In genomic region chr8:72295679-72296078, GRCm38 (mm10) we compare ENCODE assay signal across 7 mouse cellular contexts. TPM values are rescaled to one million over a fixed set of nuclear protein-coding genes. Genes with fewer than 3 reads are reported as not detected.
DNase-seq lines count a peak whose midpoint lies in the region; ATAC-seq and TF ChIP-seq lines count a peak whose summit lies in the region.

No protein-coding gene starts in this region.

- TF ChIP-seq CTCF in left cerebral cortex, adult 2 months (IDR thresholded peaks at IDR 0.05) = no peak

- intact Hi-C loops in left cerebral cortex, adult 2 months (cut with DNase I) = no loop called here

- peak overlapping the region; percentile 1; the same call in 1 of the 2 replicates for H3K4me3 ChIP-seq in brown adipose tissue, adult 24 weeks (ENCODE audit: insufficient read depth, low read depth, low read length)
- H3K4me3 ChIP-seq in left cerebral cortex, adult 2 months = no peak overlapping the region

- H3K4me1 ChIP-seq in brown adipose tissue, adult 24 weeks (ENCODE audit: control insufficient read depth, insufficient read depth, insufficient read length, low read length) = peaks cover 26% of the 10 kb centered on the region

- DNase-seq in frontal cortex, postnatal 14 days (ENCODE audit: low spot score in 2 of 2) = peak; percentile 65 to 70
- DNase-seq in induced T-regulatory cell, adult 2 months (ENCODE audit: low read depth) = peak; percentile 81
- DNase-seq in left cerebral cortex, adult 2 months (ENCODE audit: extremely low spot score in 1 of 2, low spot score in 2 of 2) = peak; percentile 32
- peak; percentile 88 for DNase-seq in lung, postnatal 14 days
- DNase-seq in skeletal muscle tissue, adult 2 months (ENCODE audit: low read depth, low spot score) = peak; percentile 98

- H3K27ac ChIP-seq in brown adipose tissue, adult 24 weeks (replicated peaks; ENCODE audit: low read depth, low read length) = peak overlapping the region; percentile 99
- H3K27ac ChIP-seq in left cerebral cortex, adult 2 months = peak overlapping the region; percentile 71

- peak; percentile 83 for ATAC-seq in activated CD4-positive, CD25-positive, alpha-beta regulatory T cell, adult 4 months

RNA-seq across cellular contexts. Expression of gene Gm10282, which starts 9.4 kb away (rescaled TPM):
- polyA plus RNA-seq in activated CD4-positive, CD25-positive, alpha-beta regulatory T cell, adult 4 months (2017; shearing (Covaris generic)) = 10 to 100 TPM; 25.8 to 62.2 TPM
- not detected in 2 replicates for polyA plus RNA-seq in brown adipose tissue, adult 24 weeks (2012; ENCODE audit: insufficient read depth, insufficient read length, missing spikeins)
- 1 to 10 TPM; 3.9 to 6.2 TPM for total RNA-seq in left cerebral cortex, adult 2 months (2021)

RNA-seq across cellular contexts. Expression of gene Klf2, which starts 23.2 kb away (rescaled TPM):
- 10 to 100 TPM; 27.6 to 39.0 TPM for polyA plus RNA-seq in activated CD4-positive, CD25-positive, alpha-beta regulatory T cell, adult 4 months (2017; shearing (Covaris generic))
- polyA plus RNA-seq in brown adipose tissue, adult 24 weeks (2012; ENCODE audit: insufficient read depth, insufficient read length, missing spikeins) = 30.6 and 88.0 TPM in 2 replicates
- 10 to 100 TPM; 17.1 to 32.3 TPM for total RNA-seq in left cerebral cortex, adult 2 months (2021)

RNA-seq across cellular contexts. Expression of gene Ap1m1, which starts 55.9 kb away (rescaled TPM):
- 100 to 1,000 TPM; 132 to 145 TPM for polyA plus RNA-seq in activated CD4-positive, CD25-positive, alpha-beta regulatory T cell, adult 4 months (2017; shearing (Covaris generic))
- polyA plus RNA-seq in brown adipose tissue, adult 24 weeks (2012; ENCODE audit: insufficient read depth, insufficient read length, missing spikeins) = 35.6 and 49.6 TPM in 2 replicates
- 10 to 100 TPM; 83.1 to 84.7 TPM for total RNA-seq in left cerebral cortex, adult 2 months (2021)

Comparison
In these comparisons a context has a peak if more than half of its experiments do, and no peak if none do; other contexts are left out.
1. DNase-seq: peak in every context shown above with its lines; median percentile 98 in skeletal muscle tissue, adult 2 months; 88 in lung, postnatal 14 days; 81 in induced T-regulatory cell, adult 2 months; 68 in frontal cortex, postnatal 14 days; 32 in left cerebral cortex, adult 2 months.
2. RNA of gene Gm10282, which starts 9.4 kb away (polyA plus RNA-seq): 25.8 to 62.2 TPM in activated CD4-positive, CD25-positive, alpha-beta regulatory T cell, adult 4 months; not detected in brown adipose tissue, adult 24 weeks; every median in the first group is over 10 times any median in the second.